Mouse (Mus musculus): ENCODE measurements around the gene Gm382.

- TF ChIP-seq CTCF (IDR thresholded peaks at IDR 0.05; ENCODE audit: extremely low read depth, insufficient read length, insufficient replicate concordance, low read depth, low read length) (no peak), POLR2A (IDR thresholded peaks at IDR 0.05; ENCODE audit: low read depth, low read length) (no peak)
These were observed 64.6 kb downstream of the Gm382 start for GRCm38 (mm10) chrX:127104341-127104740.

Data from small intestine, adult 2 months (tissue).